Mouse (Mus musculus) cortical plate, adult 2 months (tissue): ENCODE measurements around the gene Bicc1.

Source experiments
- CTCF ChIP-seq: fragments of 200-500 bp; IDR thresholded peaks from 2 replicates; pipeline ENCODE4 v1.5.1; 2011; ENCODE audit warnings: mild to moderate bottlenecking, control low read depth, low read length; ENCODE audit not compliant: insufficient read depth; ENCODE audit errors: extremely low read depth
- POLR2A ChIP-seq: fragments of 200-500 bp; IDR thresholded peaks from 2 replicates; pipeline ENCODE4 v1.6.1; 2011; ENCODE audit warnings: mild to moderate bottlenecking, low read length, control low read depth; ENCODE audit not compliant: insufficient read depth; ENCODE audit errors: extremely low read depth

DNA sequence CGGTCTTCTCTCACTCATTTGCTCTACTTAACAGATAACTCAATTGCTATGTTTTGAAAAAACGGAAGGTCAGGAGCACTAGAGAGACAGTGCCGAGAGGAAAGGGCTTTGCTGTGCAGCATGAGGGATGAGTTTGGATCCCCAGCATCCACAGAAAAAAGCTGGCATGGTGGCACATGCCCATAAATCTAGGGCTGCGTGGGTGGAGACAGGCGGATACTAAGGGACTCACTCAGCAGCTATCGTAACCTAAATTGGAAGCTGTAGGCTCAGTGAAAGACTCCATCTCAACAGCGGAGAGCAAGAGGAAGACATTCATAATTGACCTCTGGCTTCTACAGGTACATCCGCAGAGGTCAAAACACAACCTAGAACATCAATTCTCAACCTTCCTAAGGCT lies 179.8 kb downstream of the Bicc1 start:
- TF ChIP-seq POLR2A (no peak), CTCF (no peak)
